Mouse (Mus musculus): ENCODE data around the gene Cnksr3.

Gene Cnksr3

DNA sequence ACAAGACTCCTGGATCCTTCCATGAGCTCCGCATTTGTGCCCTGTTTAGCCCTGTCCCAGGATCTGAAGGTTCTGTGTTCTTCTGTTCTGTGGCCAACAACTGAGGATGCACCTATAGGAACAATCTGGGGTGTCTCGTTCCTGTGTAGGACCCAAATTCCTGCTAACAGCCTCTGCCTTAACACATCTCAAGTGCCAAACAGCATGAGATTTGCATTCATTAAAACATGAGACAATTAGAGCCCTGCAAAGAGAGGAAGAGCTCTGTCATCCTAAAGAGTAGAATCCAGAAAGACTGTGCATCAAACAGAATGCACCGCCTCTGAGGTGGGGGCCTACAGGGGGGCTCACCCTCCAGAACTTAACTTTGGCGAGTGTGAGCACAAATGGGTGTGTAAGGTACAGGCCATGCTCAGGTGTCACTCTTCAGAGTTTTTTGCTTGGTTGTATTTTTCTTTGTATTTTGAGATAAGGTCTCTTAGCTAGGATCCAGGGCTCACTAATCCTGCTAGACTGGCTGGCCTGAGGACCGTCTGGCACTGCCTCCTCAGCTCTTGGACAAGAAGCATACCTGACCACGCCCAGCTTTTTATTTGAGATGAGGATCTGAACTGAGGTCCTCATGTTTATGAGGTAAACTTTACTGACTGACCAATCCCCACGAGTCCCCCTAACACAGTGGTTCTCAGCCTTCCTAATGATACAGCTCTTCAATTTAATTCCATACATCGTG is 15.2 kb downstream of the Cnksr3 start:
- CTCF ChIA-PET, result no interaction called here

- CTCF ChIA-PET, result no interaction called here
Observed at GRCm38 (mm10) chr10:7195927-7196326, 16.1 kb downstream of the Cnksr3 start.

DNA sequence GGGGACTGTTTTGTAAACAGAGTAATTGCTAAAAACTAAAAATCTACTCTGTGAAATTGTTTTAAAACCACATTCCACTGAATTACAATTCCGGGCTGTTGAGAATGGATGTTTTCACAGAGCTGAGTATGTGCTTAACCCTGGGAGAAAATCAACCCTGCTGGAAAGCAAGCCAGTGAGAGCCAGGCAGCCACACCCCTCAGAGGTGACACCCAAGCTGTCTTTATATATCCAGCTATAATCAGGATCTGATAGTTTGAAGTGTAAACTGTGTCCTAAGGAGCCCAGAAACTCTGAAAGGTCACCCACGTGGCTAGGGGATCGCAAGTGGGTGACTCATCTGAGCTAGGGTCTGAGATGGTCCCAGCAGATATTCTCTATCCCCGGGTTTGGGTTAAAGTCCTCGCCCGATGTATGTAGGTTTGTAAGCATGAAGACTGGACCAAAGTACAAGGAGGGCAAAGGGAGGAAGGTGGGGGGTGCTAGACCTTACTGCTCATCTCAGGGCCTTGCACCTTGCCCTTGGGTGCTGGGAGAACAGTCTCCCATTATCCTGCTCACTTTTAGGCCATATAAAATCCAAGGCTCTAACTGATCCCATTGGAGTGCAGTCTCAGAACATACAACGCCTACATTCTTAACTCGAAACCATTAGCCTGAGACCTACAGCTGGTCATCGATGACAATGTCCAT is 20.2 kb downstream of the Cnksr3 start:
- CTCF ChIA-PET, result no interaction called here

DNA sequence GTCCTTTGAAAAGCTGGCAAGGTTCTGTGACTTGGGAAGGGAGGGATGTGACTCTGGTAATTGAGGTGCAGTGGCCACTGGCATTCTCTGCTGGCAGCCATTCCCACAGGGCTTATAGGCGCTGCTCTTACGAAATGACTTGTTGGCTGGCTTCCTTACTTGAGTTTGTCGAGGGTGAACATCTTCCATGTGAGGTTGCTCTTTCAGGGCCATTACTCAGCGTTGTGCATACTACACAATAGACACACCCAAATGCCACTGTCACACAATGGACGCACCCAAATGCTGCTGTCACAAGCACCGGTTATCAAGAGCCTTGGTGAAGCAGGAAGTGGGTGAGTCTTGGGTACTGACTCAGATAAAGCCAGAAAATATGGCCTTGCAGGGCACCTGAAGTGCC is 22.8 kb downstream of the Cnksr3 start:
- CTCF ChIA-PET, result interaction anchor here (0.6 kb wide), 1 partner anchor 399 kb away, joined by 4 read pairs; no protein-coding TSS in a partner anchor

GRCm38 (mm10) chr10:7187881-7188280 is 24.2 kb downstream of the Cnksr3 start:
- CTCF ChIA-PET, result no interaction called here

DNA sequence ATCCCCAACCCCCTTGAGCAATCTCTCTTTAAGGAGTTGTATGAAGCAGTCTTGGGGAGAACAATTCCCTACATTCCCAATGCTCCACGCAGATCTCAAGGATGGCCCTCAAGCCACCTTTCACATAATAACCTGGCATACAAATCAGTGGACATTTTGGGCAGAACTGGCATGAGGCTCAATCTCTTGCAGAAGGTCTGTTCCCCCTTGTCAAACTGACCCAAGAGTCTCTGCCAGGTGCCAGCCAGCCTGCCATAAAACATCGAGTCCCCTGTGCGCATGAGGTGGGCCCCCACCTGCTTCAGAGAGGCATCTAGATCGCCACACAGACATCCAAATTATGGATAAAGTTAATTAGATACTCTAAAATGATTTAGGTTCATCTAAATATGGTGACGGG is 25.0 kb downstream of the Cnksr3 start:
- CTCF ChIA-PET, result no interaction called here

DNA sequence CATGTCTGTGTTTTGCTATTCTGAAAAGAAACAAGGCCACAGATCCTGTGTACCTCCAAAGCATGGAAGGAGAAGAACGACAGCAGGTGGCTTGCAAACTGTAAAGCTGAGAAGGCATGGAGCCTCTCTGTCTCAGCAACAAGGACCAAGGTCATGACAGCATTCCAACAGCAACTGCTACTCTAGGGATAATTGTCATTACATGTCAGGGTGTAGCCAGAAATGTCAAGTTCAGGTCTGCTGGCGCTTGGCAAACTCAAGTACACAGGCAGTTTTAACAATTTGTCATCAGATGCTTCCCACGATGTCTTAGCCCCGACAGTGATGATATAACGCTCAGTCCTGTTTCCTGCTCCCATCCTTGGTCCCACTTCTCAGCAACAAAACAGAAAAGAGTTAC is 26.0 kb downstream of the Cnksr3 start:
- CTCF ChIA-PET, result no interaction called here

GRCm38 (mm10) chr10:7183171-7183631 is 28.8 kb downstream of the Cnksr3 start:
- CTCF ChIA-PET, result no interaction called here

DNA sequence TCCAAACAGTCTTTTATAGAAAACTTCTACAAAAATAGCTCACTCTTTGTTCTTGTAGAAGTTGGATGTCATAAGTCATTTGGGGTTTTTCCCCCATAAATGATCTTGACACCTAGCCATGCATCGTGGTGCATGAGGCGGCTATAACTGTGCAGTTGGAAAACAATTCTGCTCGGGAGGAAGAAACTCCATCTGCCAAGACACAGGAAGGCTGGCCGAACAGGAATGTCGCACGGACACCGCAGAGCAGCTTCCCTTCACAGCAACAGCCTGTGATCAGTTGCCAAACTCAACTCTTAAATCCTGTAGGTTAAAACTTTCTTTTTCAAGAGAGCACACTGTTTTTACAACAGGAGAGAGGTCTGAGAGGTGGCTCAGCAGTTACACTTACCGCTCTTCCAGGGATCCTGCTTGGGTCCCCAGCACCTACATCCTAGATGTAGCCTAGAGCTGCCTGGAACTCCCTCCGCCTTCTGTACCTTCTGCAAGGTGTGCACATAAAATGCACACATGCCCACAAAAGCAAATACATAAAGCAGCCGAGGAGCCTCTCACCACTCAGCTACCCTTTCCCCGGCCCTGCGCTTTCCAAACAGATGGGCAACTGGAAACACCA is 29.4 kb downstream of the Cnksr3 start:
- CTCF ChIA-PET, result interaction anchor here (0.6 kb wide), 1 partner anchor 31 kb away, joined by 3 read pairs; no protein-coding TSS in a partner anchor

- CTCF ChIA-PET, result no interaction called here
Observed at GRCm38 (mm10) chr10:7180296-7180695, 31.7 kb downstream of the Cnksr3 start.

GRCm38 (mm10) chr10:7178571-7178970 is 33.5 kb downstream of the Cnksr3 start:
- CTCF ChIA-PET, result interaction anchor here (0.6 kb wide), 1 partner anchor 185 kb away, joined by 3 read pairs; no protein-coding TSS in a partner anchor

- CTCF ChIA-PET, result no interaction called here
Observed at GRCm38 (mm10) chr10:7176205-7176910, 35.7 kb downstream of the Cnksr3 start.

GRCm38 (mm10) chr10:7174480-7174879 is 37.6 kb downstream of the Cnksr3 start:
- CTCF ChIA-PET, result no interaction called here

DNA sequence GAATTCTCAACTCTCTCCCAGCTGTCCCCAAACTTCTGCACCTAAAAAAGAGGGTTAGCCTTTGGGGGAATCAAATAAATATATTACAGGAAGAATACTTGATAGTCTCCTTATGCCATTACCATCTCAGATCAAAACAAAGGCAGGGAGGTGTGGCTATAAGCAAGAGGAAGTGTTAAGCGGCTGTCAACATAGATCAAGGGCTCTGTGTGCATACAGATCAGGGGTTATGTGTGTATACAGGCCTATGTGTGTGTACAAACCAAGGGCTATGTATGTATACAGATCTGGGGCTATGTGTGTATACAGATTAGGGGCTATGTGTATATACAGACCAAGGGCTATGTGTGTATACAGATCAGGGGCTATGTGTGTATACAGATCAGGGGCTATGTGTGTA is 38.9 kb downstream of the Cnksr3 start:
- CTCF ChIA-PET, result no interaction called here

- CTCF ChIA-PET, result no interaction called here
Observed at GRCm38 (mm10) chr10:7170434-7170833, 41.6 kb downstream of the Cnksr3 start.

GRCm38 (mm10) chr10:7163031-7163430 is 49.0 kb downstream of the Cnksr3 start:
- CTCF ChIA-PET, result no interaction called here

DNA sequence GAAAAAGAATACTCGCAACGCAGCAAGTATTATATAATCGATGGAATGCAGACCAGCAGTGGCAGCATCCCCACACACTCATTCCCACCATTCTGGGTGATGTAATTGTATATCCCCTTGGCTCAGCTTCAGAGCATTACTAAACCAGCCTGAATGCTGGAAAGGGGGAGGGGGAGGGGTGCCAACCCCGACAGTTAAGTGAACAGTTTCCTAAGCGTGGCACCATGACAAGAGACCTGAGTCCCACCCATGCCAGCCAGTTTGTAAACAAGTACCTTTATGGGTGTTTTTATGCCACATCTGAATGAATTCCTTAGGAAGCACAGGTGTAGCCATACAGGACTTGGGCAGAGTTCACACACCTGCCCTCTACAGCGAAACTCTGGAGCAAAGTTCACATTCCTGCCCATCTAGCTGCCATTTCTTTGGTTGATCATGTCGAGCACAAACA is 53.0 kb downstream of the Cnksr3 start:
- CTCF ChIA-PET, result no interaction called here

GRCm38 (mm10) chr10:7158285-7159060 is 53.6 kb downstream of the Cnksr3 start:
- CTCF ChIA-PET, result no interaction called here

GRCm38 (mm10) chr10:7154877-7155276 is 57.2 kb downstream of the Cnksr3 start:
- CTCF ChIA-PET, result interaction anchor here (0.7 kb wide), 1 partner anchor 1849 kb away, joined by 6 read pairs; no protein-coding TSS in a partner anchor

- CTCF ChIA-PET, result no interaction called here
Observed at GRCm38 (mm10) chr10:7152926-7153325, 59.1 kb downstream of the Cnksr3 start.
